Mouse (Mus musculus) adipocyte (in vitro differentiated cells): ENCODE results near the gene Ano2.

Source experiments
- DNase-seq: peaks from one replicate; pipeline ENCODE4 v3.0.0-alpha.2; 2016; ENCODE audit warnings: low spot score

Ano2 gene

GRCm38 (mm10) chr6:125914446-125914845, 224.2 kb downstream of the Ano2 start:
- DNase-seq = no peak

GRCm38 (mm10) chr6:125922746-125923145, 232.5 kb downstream of the Ano2 start:
- no peak for DNase-seq

DNA sequence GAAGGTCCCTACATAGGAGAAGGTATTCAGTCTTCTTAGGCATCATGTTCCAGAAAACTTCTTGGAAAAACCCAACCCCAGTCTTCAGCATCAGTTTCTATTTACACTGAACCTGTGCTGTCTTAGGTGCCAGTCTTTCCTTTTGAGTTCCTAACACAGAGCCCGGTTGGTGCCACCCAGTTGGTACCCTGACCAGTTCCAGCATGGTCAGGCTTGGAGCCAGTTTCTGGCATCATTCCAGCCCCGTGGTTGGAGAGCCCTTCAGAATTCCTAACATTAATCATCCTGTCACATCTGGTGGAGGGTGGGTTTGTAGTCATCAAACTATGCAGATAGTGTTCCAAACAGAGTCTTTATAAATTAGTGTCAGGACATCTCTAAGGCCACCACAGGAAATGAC, 234.8 kb downstream of the Ano2 start:
- DNase-seq = no peak

GRCm38 (mm10) chr6:125925861-125926260, 235.6 kb downstream of the Ano2 start:
- no peak for DNase-seq

GRCm38 (mm10) chr6:125931926-125932325, 241.7 kb downstream of the Ano2 start:
- DNase-seq = no peak

GRCm38 (mm10) chr6:125954965-125955364, 264.7 kb downstream of the Ano2 start:
- peak; percentile 7 for DNase-seq

DNA sequence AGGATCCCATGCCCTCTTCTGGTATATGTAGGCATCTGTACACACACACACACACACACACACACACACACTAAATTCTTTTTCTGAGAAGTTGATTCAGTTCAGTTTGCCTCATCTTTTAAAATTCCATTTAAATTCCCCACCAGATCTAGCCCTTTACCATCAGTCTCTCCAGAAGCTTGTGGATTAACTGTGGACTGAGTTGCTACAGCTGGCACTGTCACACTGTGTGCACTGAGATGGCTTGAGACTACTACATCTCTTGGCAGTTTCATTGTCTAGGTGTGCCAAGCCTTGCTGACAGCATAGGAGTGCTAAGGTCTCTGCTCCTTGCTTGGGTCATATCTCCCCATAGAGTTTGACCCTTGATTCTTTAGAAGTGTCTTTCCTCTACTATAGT, 283.3 kb downstream of the Ano2 start:
- no peak for DNase-seq

GRCm38 (mm10) chr6:125975788-125976465, 285.7 kb downstream of the Ano2 start:
- DNase-seq = no peak

DNA sequence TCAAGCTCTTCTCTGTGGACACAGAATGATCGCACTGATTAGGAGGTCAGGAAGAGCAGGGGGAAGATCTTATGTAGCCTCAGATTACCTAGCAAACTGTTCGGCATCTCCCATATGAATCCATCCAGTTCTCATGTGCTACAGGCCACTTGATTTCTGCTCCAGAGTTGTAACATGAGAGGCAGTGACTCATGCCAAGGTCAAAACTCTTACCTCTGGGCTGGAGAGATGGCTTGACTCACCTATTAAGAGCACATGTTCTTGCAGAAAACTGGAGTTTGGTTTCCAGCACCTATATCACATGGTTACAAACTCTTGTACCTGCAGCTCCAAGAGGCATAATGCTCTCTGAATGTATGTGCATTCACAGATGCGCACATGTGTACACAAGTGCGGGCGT, 289.4 kb downstream of the Ano2 start:
- DNase-seq = no peak

DNA sequence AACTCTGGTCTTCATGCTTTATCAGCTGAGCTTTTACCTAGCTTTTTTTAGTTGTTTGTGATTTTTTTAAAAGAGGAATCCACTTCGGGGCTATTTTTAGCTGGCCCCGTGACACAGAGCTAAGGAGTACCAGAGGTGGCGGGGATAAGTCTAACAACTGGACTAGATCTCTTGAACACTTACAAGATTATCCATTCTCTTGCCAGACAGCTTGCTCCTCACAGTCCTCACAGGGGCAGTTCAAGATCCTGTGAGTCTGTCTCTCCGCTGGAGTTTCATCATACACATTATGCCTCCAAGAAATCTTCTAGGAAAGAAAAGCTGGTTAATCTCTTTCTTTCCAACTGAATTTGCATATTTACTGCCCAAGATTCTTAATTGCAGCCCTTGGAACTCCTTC, 293.8 kb downstream of the Ano2 start:
- DNase-seq = no peak

GRCm38 (mm10) chr6:125992731-125993130, 302.5 kb downstream of the Ano2 start:
- DNase-seq = no peak

DNA sequence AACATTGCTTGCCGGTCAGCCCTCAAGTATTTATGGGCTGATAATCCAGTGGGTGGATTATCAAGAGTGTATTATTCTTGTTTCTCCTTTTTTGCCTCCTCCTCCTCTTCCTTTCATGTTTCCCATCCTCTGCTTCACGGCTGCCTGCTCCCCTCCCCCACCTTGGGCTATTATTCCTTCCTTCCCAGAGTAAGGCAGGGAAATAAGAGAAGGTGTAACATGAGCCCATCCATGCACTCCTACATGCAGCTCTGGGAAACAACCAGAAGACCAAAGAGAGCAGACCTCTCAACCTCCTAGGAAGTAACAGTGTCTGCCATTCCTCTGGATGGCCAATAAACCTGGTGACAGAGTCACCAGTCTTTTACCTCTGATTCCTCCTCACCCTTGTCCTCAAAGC, 311.6 kb downstream of the Ano2 start:
- DNase-seq = no peak

DNA sequence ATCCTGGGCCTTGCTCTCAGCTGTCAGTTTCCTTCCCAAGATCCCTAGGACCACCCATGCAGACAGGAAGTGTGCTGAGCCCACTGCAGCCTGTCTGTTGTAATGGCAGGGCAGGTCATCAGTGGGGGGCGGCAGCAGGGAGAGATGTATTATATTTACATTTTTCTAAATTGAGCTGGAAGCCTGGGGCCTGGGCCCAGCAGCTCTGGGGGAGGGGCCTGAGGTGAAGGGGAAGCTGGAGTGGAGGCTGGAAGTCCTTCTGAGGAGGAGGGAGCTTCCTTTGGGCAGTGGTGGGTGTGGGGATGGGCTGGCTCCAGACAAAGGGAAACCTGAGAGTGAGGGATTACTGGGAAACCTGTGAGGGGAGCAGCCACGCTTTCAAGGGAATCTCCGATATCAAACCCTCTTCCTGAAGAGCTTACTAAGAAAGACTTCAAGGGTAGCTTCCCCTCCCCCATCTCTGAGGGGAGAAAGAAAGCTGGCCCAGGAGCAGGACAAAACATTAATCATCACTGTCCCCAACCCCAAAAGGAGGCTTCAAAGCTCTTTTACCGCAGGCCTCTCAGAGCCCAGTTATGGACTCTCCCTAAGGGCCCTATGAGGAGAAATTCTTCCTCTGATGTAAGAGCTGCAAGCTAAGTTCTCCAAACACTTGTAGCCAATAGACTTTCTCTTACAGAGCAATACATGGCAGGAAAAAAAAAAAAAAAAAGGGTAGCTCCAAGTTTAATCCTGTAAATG, 313.0 kb downstream of the Ano2 start:
- DNase-seq = no peak

DNA sequence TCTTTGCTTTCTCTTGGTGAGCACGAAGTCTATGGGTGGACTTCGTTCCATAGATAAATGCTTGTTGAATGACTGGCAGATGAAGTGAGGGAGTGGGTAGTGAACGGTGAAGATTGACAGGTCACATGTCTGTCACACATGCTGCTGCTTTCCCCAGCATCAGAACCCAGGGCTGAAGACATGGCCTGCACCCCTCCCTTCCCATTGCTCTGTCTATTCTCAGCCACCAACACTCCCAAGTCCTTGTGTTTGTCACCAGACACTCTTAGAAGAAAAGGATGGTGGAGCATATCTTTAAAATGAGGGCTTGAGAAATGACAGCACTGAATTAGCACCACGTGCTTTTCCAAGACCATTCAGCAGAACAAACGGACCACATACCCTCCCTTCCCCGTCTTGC, 316.4 kb downstream of the Ano2 start:
- no peak for DNase-seq

DNA sequence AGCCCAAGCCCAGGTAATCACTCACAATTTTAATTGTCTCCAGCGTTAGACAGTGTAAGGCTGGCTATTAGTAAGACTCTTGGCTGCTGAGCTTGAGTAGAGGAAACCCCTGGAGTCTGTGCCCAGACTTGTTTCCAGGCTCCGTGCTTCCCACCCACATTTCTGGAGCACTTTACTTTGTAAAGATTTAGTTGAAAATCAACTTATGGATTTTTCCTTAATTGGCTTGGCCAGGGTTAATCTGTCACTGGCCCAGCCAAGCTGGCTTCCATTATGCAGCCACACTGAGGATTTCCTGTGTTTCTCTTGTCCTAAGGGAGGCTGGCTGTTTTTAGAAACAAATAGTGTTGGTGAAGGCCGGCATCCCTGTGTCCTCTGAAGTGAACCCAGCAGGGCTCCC, 318.9 kb downstream of the Ano2 start:
- DNase-seq = no peak

GRCm38 (mm10) chr6:126016991-126017390, 326.8 kb downstream of the Ano2 start:
- DNase-seq = peak; percentile 24

DNA sequence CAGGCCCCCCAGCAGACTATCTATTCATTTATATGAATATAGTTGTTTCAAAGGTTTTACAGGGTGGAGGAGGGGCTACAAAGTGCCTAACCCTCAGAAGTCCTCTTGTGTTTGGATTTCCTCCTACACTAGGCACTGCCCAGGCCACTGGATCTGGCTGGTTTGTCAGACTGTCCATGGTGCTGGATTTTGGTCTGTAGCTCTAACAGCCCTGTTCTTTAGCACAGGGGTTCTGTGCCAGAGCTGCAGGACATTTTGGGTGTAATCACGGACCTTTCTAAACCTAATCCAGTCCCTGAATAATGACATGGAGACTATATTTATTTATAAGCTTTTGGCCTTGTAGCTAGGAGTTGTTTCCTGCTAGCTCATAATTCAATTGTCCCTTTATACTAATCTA, 328.2 kb downstream of the Ano2 start:
- DNase-seq = peak; percentile 10

DNA sequence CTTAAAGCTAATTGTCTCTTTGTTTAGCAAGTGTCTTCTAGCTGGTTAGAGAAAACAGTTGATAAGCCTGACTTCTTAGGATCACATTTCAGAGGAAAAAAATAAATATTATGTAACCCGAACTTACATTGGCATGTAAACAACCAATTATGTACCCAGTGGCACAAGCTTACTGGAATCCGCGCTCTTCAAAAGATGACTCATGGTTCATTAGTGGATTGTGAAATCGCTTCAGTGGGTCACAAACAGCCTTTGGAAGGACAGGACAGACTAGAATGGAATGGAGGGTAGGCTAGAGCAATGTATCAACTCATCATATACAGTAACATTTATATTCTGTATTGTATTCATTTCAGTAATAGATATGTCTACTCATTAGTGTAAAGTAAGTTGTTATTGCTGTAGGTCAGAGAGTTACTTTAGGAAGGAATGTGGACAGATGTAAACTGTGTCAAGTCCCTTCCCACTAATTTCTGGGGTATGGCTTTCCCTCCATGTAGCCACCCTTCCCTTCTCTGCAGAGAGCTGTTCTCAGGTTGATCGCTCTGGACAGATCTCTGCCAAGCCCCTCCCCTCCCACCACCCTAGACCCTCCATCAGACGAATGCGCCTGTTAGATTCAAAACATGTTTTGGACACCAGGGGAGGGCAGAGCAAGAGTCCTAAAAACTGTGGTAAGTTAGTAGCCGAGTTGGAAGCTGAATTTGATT, 343.6 kb downstream of the Ano2 start:
- DNase-seq = peak; percentile 31

DNA sequence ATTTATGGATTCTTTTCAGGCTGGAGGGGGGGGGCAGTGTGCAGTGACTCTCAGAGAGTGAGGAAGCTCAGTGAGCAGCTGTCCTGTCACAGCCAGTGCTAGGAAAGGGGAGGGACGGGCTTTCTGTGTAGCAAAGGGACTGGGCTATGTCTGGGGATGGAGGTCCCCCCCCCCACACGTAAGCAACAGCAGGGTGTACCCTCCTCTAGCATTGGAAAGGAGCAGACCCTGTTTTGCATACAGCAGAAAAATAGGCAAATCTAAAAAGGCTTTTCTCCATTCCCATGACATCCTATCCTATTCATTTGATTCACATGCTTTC, 344.1 kb downstream of the Ano2 start:
- no peak for DNase-seq

DNA sequence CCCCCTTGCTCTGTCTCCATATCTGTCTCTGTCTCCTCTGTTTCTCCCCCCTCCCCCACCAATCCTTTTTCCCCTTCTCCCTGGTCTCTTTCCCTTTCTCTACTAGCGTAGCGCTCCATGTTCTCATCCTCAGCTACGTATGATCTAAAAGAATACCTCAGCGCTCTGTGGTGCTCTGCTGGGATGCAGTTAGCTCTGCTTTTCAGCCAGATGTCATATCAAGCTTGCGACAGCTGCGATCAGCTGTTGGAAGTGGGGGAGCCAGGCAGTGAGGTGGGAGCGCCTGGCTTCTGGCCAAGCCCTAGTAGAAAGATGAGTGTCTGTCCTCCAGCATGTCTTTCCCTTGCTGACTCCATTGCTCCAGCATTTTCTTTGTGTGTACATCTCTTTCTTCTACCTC, 344.5 kb downstream of the Ano2 start:
- no peak for DNase-seq

DNA sequence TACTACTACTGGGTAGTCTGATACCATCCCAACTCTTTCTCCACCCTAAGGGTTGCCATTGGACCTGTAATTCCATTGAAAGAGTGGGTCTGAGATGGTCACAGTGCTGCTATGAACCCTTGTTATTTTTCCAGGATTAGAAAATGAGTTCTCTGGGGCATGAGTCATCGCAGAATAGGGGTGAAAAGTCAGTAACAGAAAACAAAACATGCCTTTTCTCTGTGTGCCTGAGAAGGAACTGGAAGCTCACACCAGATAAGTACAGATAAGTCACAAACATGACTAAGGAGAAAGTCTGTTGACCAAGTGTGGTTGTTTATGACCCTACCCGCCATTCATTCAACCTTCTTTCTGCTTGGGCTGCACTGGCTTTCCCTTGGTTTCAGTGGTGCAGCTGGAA, 345.4 kb downstream of the Ano2 start:
- peak; percentile 20 for DNase-seq

GRCm38 (mm10) chr6:126045931-126046330, 355.7 kb downstream of the Ano2 start:
- DNase-seq = no peak

GRCm38 (mm10) chr6:126048206-126048605, 358.0 kb downstream of the Ano2 start:
- no peak for DNase-seq
